Mouse (Mus musculus): ENCODE results near the gene Prss57. TPM values are rescaled to one million over a fixed set of nuclear protein-coding genes. Genes with fewer than 3 reads are reported as not detected.

Gene Prss57
- total and polyA plus RNA-seq, 3 experiments = 0.50 to 0.70 TPM; not detected in 1

DNA sequence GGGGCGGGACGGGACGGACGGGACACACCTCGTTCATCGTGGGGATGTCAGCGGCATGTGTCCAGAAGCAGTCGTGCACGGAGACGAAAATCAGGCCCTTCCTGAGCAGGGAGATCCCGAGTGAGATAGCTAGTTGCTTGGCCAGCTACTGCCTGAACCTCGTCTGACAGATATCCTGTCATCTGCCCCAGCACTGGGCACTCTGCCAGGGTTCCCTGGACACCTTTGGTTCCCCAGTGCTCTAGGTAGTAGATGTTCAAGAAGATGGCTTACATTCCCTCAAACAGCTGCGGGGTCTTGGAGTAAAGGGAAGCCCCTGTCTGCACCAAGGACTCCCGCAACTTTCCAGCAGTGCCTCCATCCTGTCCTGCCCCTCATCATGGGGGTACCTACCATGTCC lies 54.1 kb downstream of the Prss57 start:
- Histone ChIP-seq H3K27ac (ENCODE audit: control insufficient read depth, low read depth, low read length) (no peak overlapping the region), H3K9ac (ENCODE audit: control insufficient read depth, low read depth, low read length, poor library complexity, severe bottlenecking) (no peak overlapping the region), H3K9me3 (replicated peaks; ENCODE audit: insufficient read depth, low read length) (no peaks in the 10 kb centered on the region), H3K4me1 (ENCODE audit: control insufficient read depth in 1 of 2, insufficient read depth in 2 of 2, low read length in 2 of 2) (no peaks in the 10 kb centered on the region), H3K36me3 (ENCODE audit: control insufficient read depth in 1 of 2, insufficient read depth in 2 of 2, low read length in 2 of 2) (no peaks in the 10 kb centered on the region; a peak in 1 of 4 replicates), H3K79me2 (ENCODE audit: control insufficient read depth, insufficient read depth, low read length, poor library complexity) (no peaks in the 10 kb centered on the region), H3K4me3 (ENCODE audit: control insufficient read depth in 1 of 2, insufficient read depth in 1 of 2, low read depth in 2 of 2, low read length in 2 of 2) (no peak overlapping the region), H3K27me3 (ENCODE audit: control insufficient read depth in 1 of 2, insufficient read depth in 2 of 2, low read length in 2 of 2) (no peaks in the 10 kb centered on the region)
- TF ChIP-seq MXI1 (IDR thresholded peaks at IDR 0.05; ENCODE audit: low read depth, low read length) = no peak
- TF ChIP-seq USF1 (IDR thresholded peaks at IDR 0.05; ENCODE audit: low read depth, low read length) = no peak
- DNase-seq (ENCODE audit: low read depth, low spot score) = no peak

- DNase-seq (ENCODE audit: low read depth, low spot score) = no peak
- Histone ChIP-seq H3K9ac (ENCODE audit: control insufficient read depth, low read depth, low read length, poor library complexity, severe bottlenecking) (no peak overlapping the region), H3K4me1 (ENCODE audit: control insufficient read depth in 1 of 2, insufficient read depth in 2 of 2, low read length in 2 of 2) (no peaks in the 10 kb centered on the region), H3K4me3 (ENCODE audit: control insufficient read depth in 1 of 2, insufficient read depth in 1 of 2, low read depth in 2 of 2, low read length in 2 of 2) (no peak overlapping the region), H3K27ac (ENCODE audit: control insufficient read depth, low read depth, low read length) (no peak overlapping the region), H3K27me3 (ENCODE audit: control insufficient read depth in 1 of 2, insufficient read depth in 2 of 2, low read length in 2 of 2) (no peaks in the 10 kb centered on the region), H3K36me3 (ENCODE audit: control insufficient read depth in 1 of 2, insufficient read depth in 2 of 2, low read length in 2 of 2) (no peaks in the 10 kb centered on the region; a peak in 1 of 4 replicates), H3K79me2 (ENCODE audit: control insufficient read depth, insufficient read depth, low read length, poor library complexity) (no peaks in the 10 kb centered on the region), H3K9me3 (replicated peaks; ENCODE audit: insufficient read depth, low read length) (no peaks in the 10 kb centered on the region)
- TF ChIP-seq GABPA (IDR thresholded peaks at IDR 0.05; ENCODE audit: low read depth, low read length) = no peak
- TF ChIP-seq SMC3 (IDR thresholded peaks at IDR 0.05; ENCODE audit: low read depth, low read length) = no peak
- TF ChIP-seq ETS1 (IDR thresholded peaks at IDR 0.05; ENCODE audit: low read depth, low read length) = no peak
- no peak for TF ChIP-seq POLR2AphosphoS5 (IDR thresholded peaks at IDR 0.05; ENCODE audit: borderline replicate concordance, low read depth, low read length)
- no peak for TF ChIP-seq CHD1 (IDR thresholded peaks at IDR 0.05; ENCODE audit: low read depth, low read length)
- no peak for TF ChIP-seq TBP (IDR thresholded peaks at IDR 0.05; ENCODE audit: low read depth, low read length)
- no peak for TF ChIP-seq MAZ (IDR thresholded peaks at IDR 0.05; ENCODE audit: low read depth, low read length)
- no peak for TF ChIP-seq CHD2 (IDR thresholded peaks at IDR 0.05; ENCODE audit: low read length)
- TF ChIP-seq NELFE (IDR thresholded peaks at IDR 0.05; ENCODE audit: low read depth, low read length) = no peak
- TF ChIP-seq MAFK (IDR thresholded peaks at IDR 0.05; ENCODE audit: borderline replicate concordance, low read depth, low read length) = no peak
- no peak for TF ChIP-seq MYB (IDR thresholded peaks at IDR 0.05; ENCODE audit: low read depth, low read length)
- no peak for TF ChIP-seq GATA1 (IDR thresholded peaks at IDR 0.05; ENCODE audit: low read depth, low read length)
- TF ChIP-seq TCF12 (IDR thresholded peaks at IDR 0.05; ENCODE audit: low read depth, low read length) = no peak
- TF ChIP-seq RAD21 (IDR thresholded peaks at IDR 0.05; ENCODE audit: low read depth, low read length) = no peak
- TF ChIP-seq EP300 (IDR thresholded peaks at IDR 0.05; ENCODE audit: low read depth in 1 of 2, low read length in 2 of 2) = no peak
- no peak for TF ChIP-seq NRF1 (IDR thresholded peaks at IDR 0.05; ENCODE audit: insufficient read depth, low read depth, low read length, poor library complexity, severe bottlenecking)
- no peak for TF ChIP-seq UBTF (IDR thresholded peaks at IDR 0.05; ENCODE audit: borderline replicate concordance, insufficient read depth, low read depth, low read length)
- no peak for TF ChIP-seq ZKSCAN1 (IDR thresholded peaks at IDR 0.05; ENCODE audit: low read depth, low read length)
- no peak for TF ChIP-seq POLR2AphosphoS2 (IDR thresholded peaks at IDR 0.05; ENCODE audit: low read length)
- TF ChIP-seq BHLHE40 (IDR thresholded peaks at IDR 0.05; ENCODE audit: borderline replicate concordance, low read depth, low read length) = no peak
These were observed 55.4 kb downstream of the Prss57 start for GRCm38 (mm10) chr10:79735361-79735760.

Data from MEL (cell line).